Mouse (Mus musculus): ENCODE results near the gene Rhoj.

Rhoj gene

DNA sequence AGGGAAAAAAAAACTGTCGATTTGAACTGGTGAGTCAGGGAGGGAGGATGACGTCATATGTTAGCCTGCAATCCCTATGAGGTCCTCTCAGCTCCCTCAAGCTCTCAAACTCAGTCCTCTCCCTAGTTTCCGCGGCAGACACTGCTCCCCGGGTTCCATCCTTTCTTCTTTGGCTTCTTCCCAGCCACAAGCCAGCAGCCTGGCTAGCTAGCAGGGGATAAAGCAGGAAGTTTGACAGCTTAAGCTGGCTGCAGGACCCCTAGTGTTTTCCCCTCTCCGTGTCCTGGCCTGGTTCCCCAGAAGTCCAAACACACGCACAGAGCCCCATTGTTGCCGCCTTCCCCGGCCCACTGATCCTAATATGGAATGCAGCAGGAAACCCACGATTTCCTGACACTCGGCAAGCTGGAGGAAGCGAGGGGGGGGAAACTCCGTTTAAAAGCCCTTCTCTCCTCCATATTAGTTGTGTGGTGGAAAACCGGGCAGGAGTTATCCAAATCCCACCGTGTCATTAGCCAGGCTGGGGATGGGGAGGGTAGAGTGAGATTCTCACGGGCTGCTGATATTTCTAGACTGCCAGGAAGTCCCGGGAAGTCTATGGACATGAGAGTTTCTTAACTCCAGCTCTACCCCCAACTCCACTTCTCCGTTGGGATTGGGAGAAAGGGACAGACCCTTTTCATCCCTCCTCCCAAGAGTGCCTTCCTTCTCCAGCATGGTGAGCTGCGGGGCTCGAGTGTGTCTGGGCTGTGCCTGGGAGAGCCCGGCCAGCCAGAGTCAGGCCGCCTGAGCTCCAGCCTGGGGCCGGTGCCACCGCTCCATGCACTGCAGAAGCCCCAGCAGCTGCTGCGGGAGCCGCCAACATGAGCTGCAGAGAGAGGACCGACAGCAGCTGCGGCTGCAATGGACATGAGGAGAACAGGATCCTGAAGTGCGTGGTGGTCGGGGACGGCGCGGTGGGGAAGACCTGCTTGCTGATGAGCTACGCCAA lies at the start of gene Rhoj:
TSS of gene Rhoj (plus strand) at position 362 of the 991 bp plus-strand sequence.
- peak; percentile 54 to 69 for DNase-seq (ENCODE audit: low spot score in 2 of 2)

DNA sequence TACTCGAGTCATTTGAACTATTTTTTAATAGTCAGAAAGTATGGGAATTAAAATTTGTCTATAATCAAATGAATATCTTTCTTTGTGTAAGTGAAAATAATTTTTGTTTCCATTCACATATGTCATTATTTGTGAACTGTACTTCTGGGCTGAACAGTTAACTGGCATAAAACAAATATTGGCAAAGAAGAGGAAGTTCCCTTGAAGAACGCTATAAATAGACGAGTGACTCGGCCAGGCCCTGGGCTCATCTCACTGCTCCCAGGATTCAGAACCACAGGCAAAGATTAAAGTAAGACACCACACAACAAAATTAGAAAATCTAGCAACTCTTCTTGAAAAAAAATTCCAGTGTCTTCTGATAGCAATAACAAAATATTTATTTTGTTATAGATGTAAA lies 36.4 kb upstream of the Rhoj start:
- DNase-seq (ENCODE audit: low spot score in 2 of 2): no peak

DNA sequence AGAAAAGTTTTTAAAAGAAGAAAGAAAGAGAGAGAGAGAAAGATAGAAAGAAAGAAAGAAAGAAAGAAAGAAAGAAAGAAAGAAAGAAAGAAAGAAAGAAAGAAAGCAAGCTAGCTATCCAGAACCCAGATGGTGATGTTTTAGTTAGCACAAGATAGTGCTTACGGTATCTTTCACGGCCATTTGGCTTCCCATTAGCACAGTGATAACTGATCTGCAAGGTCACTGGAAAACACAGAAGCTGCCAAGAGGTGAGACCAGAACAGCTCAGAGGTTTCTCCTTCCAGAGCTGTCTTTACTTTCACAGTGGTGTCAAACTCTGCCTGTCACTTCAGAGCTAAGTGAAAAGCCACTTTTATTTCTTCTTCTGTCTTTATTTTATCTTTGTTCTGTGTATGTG lies 32.4 kb upstream of the Rhoj start:
- DNase-seq (ENCODE audit: low spot score in 2 of 2): no peak

DNA sequence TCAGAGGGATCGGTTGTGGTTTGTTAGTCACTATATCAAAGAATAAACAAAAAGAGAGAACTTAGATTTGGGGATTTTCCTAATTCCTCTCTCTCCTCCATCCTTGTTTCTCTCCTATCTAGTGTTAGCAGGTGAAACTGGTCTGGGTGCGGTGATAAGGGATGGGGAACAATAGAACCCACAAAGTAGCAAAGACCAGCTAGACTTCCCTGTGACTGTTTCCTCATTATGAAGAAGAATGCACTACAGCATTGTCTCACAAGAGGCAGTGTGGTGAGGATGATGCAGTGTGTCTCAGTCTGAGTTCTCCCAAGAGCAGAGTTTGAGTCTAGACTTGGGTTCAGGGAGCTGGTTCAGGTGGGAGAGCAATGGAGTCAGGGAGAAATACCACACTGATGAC lies 30.7 kb upstream of the Rhoj start:
- no peak for DNase-seq (ENCODE audit: low spot score in 2 of 2)

- DNase-seq (ENCODE audit: low spot score in 2 of 2): peak in 1 of 2 experiments; percentile 11
These were observed 27.6 kb upstream of the Rhoj start for GRCm38 (mm10) chr12:75280502-75280901.

DNA sequence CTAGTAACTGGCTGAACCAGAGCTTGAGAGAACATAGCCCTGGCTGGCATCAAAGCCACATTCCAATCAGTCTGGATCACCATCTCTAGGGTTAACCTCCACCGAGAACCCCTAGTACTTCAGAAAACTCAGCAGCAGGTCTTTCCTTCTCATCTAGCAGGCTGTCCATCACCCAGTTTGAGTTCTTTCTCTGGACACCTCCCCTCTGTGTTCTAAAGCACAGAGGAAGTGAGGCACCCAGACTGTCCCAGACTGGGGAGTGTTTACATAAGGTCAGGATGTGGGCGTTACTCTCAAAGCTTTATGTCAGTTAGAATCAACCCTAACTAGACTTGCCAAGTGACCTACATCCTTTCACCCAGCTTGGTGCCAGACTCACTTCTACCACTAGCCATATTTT lies 24.9 kb upstream of the Rhoj start:
- DNase-seq (ENCODE audit: low spot score in 2 of 2): no peak

DNA sequence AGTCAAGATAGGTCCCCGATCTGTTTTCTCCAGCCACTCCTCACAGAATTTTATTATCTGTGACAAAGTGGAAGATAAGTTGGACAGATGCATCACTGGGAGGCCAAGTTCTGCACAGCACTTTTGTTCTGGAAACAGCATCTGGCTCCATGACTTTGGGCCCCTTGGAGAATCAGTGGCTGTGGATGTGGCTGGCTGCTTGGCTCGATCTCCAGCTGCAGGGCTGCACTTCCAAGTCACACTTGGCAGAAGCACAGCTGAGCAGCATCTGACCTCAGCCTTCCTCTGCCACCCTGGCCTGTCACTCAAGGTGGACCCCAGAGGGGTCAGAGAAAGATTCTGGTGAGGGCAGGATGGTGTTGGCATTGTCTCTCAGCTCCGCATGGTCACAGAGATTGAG lies 22.0 kb upstream of the Rhoj start:
- peak in 1 of 2 experiments; percentile 17 for DNase-seq (ENCODE audit: low spot score in 2 of 2)

DNA sequence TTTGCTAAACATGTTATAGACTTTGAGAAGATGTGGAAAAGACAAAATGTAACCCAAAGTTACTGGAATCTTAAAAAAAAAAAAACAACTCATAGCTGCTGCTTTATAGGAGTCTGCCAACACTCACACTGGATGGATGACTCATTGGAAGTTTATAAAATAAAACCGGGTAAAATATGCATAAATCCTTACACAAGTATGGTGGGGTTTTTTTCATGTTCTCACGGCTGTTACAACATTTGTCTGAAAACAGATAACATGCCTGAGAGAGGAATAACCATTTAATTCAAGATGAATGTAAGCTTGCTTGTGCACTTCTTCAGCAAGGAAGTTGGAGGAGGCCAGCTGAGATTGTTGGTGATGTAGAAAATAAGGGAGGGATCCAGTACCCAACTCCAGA lies 17.6 kb upstream of the Rhoj start:
- DNase-seq (ENCODE audit: low spot score in 2 of 2): no peak

- DNase-seq (ENCODE audit: low spot score in 2 of 2): no peak
These were observed 16.6 kb upstream of the Rhoj start for GRCm38 (mm10) chr12:75291556-75291955.

GRCm38 (mm10) chr12:75292939-75293338 lies 15.2 kb upstream of the Rhoj start:
- DNase-seq (ENCODE audit: low spot score in 2 of 2): no peak

DNA sequence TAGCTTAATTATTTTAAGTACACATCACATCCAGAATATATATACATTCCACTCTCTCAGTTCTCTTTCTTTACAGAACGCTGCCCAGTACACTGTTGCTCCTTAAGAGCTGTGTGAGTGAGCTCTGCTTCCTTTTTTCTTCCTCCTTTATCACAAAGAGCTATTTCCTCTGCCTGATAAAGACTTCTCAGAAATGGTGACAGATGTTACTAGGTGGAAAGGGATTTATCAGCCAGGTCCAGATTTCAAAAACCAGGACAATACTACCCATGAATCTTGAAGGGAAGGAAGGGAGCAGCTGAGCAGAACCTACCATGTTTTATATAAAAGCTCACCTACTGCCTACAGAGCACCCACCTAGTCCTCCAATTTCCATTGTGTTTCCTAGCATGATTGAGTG lies 8.3 kb upstream of the Rhoj start:
- DNase-seq (ENCODE audit: low spot score in 2 of 2): no peak

GRCm38 (mm10) chr12:75304132-75304531 lies 4.0 kb upstream of the Rhoj start:
- peak in 1 of 2 experiments; percentile 61 for DNase-seq (ENCODE audit: low spot score in 2 of 2)

DNA sequence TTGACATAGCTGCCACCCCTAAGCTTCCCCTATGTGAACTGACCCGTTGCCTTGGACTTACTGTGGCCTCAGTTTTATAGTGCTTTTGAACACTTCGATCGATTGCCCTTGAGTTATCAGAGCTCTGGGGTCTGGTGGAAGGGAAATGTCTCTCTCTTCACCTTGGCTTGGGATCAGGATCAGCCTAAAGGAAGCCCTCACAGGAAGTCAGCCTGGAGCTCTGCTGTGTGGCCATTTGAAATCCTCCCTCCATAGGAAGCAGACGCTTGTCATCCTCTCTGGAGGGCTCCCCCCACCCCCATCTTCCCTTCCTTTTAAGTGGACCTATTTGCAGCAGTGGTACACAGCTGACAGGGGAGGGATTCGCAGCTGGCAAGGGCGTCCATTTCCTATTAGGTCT lies 1.6 kb downstream of the Rhoj start:
- DNase-seq (ENCODE audit: low spot score in 2 of 2): peak in 1 of 2 experiments; percentile 14

DNA sequence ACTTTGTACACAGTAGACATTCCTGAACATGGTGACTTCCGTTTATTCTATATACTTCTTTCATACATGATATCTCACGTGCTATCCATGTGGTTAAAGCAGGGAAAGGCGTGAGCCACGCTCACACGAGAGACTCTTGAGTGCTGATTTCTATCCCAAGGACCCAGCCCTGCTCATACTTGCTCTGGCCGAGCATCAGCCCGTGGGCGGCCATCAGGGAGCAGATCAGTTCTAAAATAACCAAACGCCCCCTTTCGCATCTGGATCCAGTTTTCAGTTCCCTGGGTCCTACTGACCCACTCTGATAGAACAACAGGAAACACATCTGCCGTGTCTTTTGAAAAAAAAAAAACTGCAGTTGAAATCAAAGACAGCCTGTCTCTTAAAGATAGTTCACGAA lies 2.6 kb downstream of the Rhoj start:
- peak in 1 of 2 experiments; percentile 33 for DNase-seq (ENCODE audit: low spot score in 2 of 2)

DNA sequence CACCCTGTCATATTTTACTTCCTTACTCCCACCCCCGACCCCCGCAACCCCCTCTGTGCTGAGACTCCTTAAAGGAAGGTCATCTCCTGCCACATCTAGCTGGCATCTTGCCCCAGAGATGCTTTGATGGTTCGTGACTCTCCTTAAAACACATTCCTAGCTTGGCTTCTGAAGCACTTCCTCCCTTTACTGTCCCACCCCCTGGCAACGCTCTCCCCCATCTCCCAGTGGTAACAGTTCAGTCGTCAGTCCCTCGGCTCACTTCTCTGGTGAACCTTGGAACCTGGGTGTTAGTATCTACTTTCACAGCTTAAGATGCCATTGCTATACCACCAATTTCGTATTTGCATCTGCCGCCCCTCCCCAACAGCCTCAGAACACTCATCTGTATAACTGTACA lies 3.8 kb downstream of the Rhoj start:
- no peak for DNase-seq (ENCODE audit: low spot score in 2 of 2)

DNA sequence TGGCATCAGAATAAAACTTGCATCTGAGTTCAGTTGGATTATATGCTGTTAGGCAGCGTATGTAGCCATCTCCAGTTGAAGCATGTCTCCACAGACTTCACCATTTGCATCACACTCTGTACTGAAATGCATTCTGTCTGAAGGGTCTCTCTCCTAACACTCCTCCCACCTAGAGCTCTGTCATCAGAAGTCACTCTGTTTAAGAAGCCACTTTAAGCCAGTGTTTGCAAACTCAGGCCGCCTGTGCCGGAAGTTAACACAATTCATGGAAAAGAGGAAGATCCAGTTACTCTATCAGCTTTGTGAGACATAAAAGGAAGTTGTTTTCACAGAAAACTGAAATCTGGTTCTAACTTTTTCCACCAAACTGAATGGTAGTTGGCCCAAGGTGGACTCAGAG lies 5.9 kb downstream of the Rhoj start:
- DNase-seq (ENCODE audit: low spot score in 2 of 2): no peak

GRCm38 (mm10) chr12:75315851-75316250 lies 7.7 kb downstream of the Rhoj start:
- no peak for DNase-seq (ENCODE audit: low spot score in 2 of 2)

- peak; percentile 18 to 44 for DNase-seq (ENCODE audit: low spot score in 2 of 2)
These were observed 12.4 kb downstream of the Rhoj start for GRCm38 (mm10) chr12:75320441-75320925.

GRCm38 (mm10) chr12:75321189-75321588 lies 13.1 kb downstream of the Rhoj start:
- no peak for DNase-seq (ENCODE audit: low spot score in 2 of 2)

- DNase-seq (ENCODE audit: low spot score in 2 of 2): no peak
These were observed 21.1 kb downstream of the Rhoj start for GRCm38 (mm10) chr12:75329188-75329587.

GRCm38 (mm10) chr12:75339894-75340293 lies 31.8 kb downstream of the Rhoj start:
- no peak for DNase-seq (ENCODE audit: low spot score in 2 of 2)

DNA sequence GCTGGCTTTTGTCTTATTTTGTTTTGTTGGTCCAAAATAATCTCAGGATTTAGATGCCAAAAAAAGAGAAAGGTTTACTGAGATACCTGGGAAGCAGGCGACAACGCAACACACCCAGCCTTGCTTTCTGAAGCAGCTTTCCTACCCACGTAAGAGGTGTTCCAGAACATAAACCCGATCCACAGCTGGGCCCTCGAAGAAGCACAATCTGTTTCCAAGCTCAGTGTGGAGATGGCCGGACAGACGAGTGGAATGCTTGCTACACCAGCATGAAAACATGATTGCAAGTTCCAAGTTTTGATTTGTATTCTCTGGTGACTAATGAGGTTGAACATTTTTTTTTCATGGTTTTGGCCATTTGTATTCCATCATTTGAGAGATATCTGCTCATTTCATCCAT lies 32.2 kb downstream of the Rhoj start:
- no peak for DNase-seq (ENCODE audit: low spot score in 2 of 2)

- no peak for DNase-seq (ENCODE audit: low spot score in 2 of 2)
These were observed 40.4 kb downstream of the Rhoj start for GRCm38 (mm10) chr12:75348551-75348950.

Data from urinary bladder, postnatal 36 days (tissue).